Mouse (Mus musculus) heart, embryonic 15.5 days (tissue): ENCODE data around the gene Ankrd17. TPM values are rescaled to one million over a fixed set of nuclear protein-coding genes. Genes with fewer than 3 reads are reported as not detected.
A peak's percentile ranks its signal among the peaks of the same experiment; 100 is the strongest.

Experiments
- ATAC-seq: fragments of 200-750 bp; cut with Nextera tagmentation; replicated peaks from 2 replicates; pipeline ENCODE4 v1.8.0; 2017; ENCODE audit warnings: low read depth, moderate TSS enrichment; ENCODE audit not compliant: insufficient number of reproducible peaks, insufficient read depth, low FRiP score
- H3K27ac ChIP-seq: fragments of 300-500 bp; sonication (generic); 2 replicates; pipeline ENCODE4 v1.5.1; 2015; ENCODE audit warnings: mild to moderate bottlenecking, inconsistent platforms
- H3K27me3 ChIP-seq: fragments of 300-500 bp; sonication (generic); 2 replicates; pipeline ENCODE4 v1.6.1; 2015; ENCODE audit warnings: inconsistent platforms
- H3K36me3 ChIP-seq: fragments of 300-500 bp; sonication (generic); 2 replicates; pipeline ENCODE4 v1.6.1; 2015; ENCODE audit warnings: mild to moderate bottlenecking, inconsistent platforms
- H3K4me1 ChIP-seq: fragments of 300-500 bp; sonication (generic); replicated peaks from 2 replicates; pipeline ENCODE4 v1.6.1; 2015; ENCODE audit warnings: inconsistent platforms
- H3K4me2 ChIP-seq: fragments of 300-500 bp; sonication (generic); 2 replicates; pipeline ENCODE4 v1.6.1; 2015; ENCODE audit warnings: inconsistent platforms, mild to moderate bottlenecking, moderate library complexity
- H3K4me3 ChIP-seq: fragments of 300-500 bp; sonication (generic); 2 replicates; pipeline ENCODE4 v1.5.1; 2015; ENCODE audit warnings: mild to moderate bottlenecking, inconsistent platforms
- H3K9ac ChIP-seq: fragments of 300-500 bp; sonication (generic); 2 replicates; pipeline ENCODE4 v1.6.1; 2015; ENCODE audit warnings: mild to moderate bottlenecking, inconsistent platforms
- H3K9me3 ChIP-seq: fragments of 300-500 bp; sonication (generic); replicated peaks from 2 replicates; pipeline ENCODE4 v1.6.1; 2016; ENCODE audit warnings: inconsistent platforms
- WGBS: fragments of 180-500 bp; shearing (Covaris S2); methylation state at CpG from one replicate; pipeline ENCODE4 v1.1.7; 2015; ENCODE audit warnings: mixed read lengths; 5-methylcytosine and 5-hydroxymethylcytosine counted together
- polyA plus RNA-seq: library from polyadenylated mRNA; unstranded; fragments of >200 nt; fragmentation: Nextera tagmentation; extraction: Ambion mirVana; gene quantifications from 2 replicates; pipeline ENCODE4 v1.2.1, GENCODE M21; 2015

Gene Ankrd17
- polyA plus RNA-seq, 1 experiment from 2014 or later: 14.3 TPM

GRCm38 (mm10) chr5:90203168-90203567 is 163.2 kb downstream of the Ankrd17 start:
- Histone ChIP-seq H3K27me3 (0 out of 2 replicates have a peak, but pooled peaks cover 3% of the 10 kb centered on the region), H3K4me1 (no peaks in the 10 kb centered on the region), H3K9me3 (no peaks in the 10 kb centered on the region), H3K9ac (no peak overlapping the region), H3K27ac (no peak overlapping the region), H3K4me2 (no peak overlapping the region), H3K4me3 (no peak overlapping the region), H3K36me3 (no peaks in the 10 kb centered on the region)
- WGBS: 16% methylated on average over 5 of the region's 5 CpGs
- no peak for ATAC-seq

- Histone ChIP-seq H3K9ac (no peak overlapping the region), H3K27ac (no peak overlapping the region), H3K9me3 (no peaks in the 10 kb centered on the region), H3K4me2 (no peak overlapping the region), H3K36me3 (no peaks in the 10 kb centered on the region), H3K4me1 (no peaks in the 10 kb centered on the region), H3K4me3 (no peak overlapping the region), H3K27me3 (0 out of 2 replicates have a peak, but pooled peaks cover 3% of the 10 kb centered on the region)
- 81% methylated on average over 9 of the region's 9 CpGs for WGBS
- no peak for ATAC-seq
Observed at GRCm38 (mm10) chr5:90202447-90203117, 163.8 kb downstream of the Ankrd17 start.

- Histone ChIP-seq H3K27me3 (0 out of 2 replicates have a peak, but pooled peaks cover 3% of the 10 kb centered on the region), H3K36me3 (no peaks in the 10 kb centered on the region), H3K9me3 (no peaks in the 10 kb centered on the region), H3K9ac (no peak overlapping the region), H3K4me2 (no peak overlapping the region), H3K4me1 (no peaks in the 10 kb centered on the region), H3K27ac (no peak overlapping the region), H3K4me3 (no peak overlapping the region)
- WGBS: 52% methylated on average over 16 of the region's 16 CpGs
- ATAC-seq: no peak
Observed at GRCm38 (mm10) chr5:90199922-90200632, 166.3 kb downstream of the Ankrd17 start.

- no peaks in the 10 kb centered on the region for H3K4me1 ChIP-seq
- 15% methylated on average over 6 of the region's 6 CpGs for WGBS
- no peak overlapping the region for H3K4me2 ChIP-seq
- H3K27ac ChIP-seq: no peak overlapping the region
- no peak overlapping the region for H3K4me3 ChIP-seq
- H3K27me3 ChIP-seq: no peaks in the 10 kb centered on the region
- no peak overlapping the region for H3K9ac ChIP-seq
- ATAC-seq: no peak
- no peaks in the 10 kb centered on the region for H3K36me3 ChIP-seq
- no peaks in the 10 kb centered on the region for H3K9me3 ChIP-seq
Observed at GRCm38 (mm10) chr5:90194831-90195230, 171.5 kb downstream of the Ankrd17 start.

GRCm38 (mm10) chr5:90182782-90183181 is 183.6 kb downstream of the Ankrd17 start:
- no peak for ATAC-seq
- 69% methylated on average over 5 of the region's 5 CpGs for WGBS
- Histone ChIP-seq H3K4me3 (no peak overlapping the region), H3K9me3 (no peaks in the 10 kb centered on the region), H3K4me1 (no peaks in the 10 kb centered on the region), H3K9ac (no peak overlapping the region), H3K36me3 (no peaks in the 10 kb centered on the region), H3K27me3 (no peaks in the 10 kb centered on the region), H3K27ac (no peak overlapping the region), H3K4me2 (no peak overlapping the region)

- 66% methylated on average over 5 of the region's 5 CpGs for WGBS
- ATAC-seq: no peak
- no peak overlapping the region for H3K4me3 ChIP-seq
Observed at GRCm38 (mm10) chr5:90179094-90179493, 187.3 kb downstream of the Ankrd17 start.

GRCm38 (mm10) chr5:90178116-90178515 is 188.3 kb downstream of the Ankrd17 start:
- H3K4me1 ChIP-seq: no peaks in the 10 kb centered on the region; the same call in 1 of the 2 replicates

More at GRCm38 (mm10) chr5:90179094-90179493, 187.3 kb downstream of the Ankrd17 start:
- Histone ChIP-seq H3K27me3 (no peaks in the 10 kb centered on the region), H3K4me2 (no peak overlapping the region), H3K4me1 (no peaks in the 10 kb centered on the region; the same call in 1 of the 2 replicates), H3K9ac (no peak overlapping the region), H3K9me3 (no peaks in the 10 kb centered on the region), H3K27ac (no peak overlapping the region), H3K36me3 (no peaks in the 10 kb centered on the region)

More at GRCm38 (mm10) chr5:90178116-90178515, 188.3 kb downstream of the Ankrd17 start:
- Histone ChIP-seq H3K9me3 (no peaks in the 10 kb centered on the region), H3K4me3 (no peak overlapping the region), H3K27ac (peak overlapping the region; percentile 67), H3K4me2 (no peak overlapping the region), H3K27me3 (no peaks in the 10 kb centered on the region), H3K36me3 (no peaks in the 10 kb centered on the region), H3K9ac (no peak overlapping the region)
- WGBS: 74% methylated on average over 1 of the region's 1 CpGs
- peak; percentile 84 for ATAC-seq

Other genes starting within 250 kb of the Ankrd17 start
- 24.0 and 24.7 TPM in 2 replicates for gene Cox18, start 142.6 kb downstream of the Ankrd17 start, polyA plus RNA-seq
- 2.9 and 3.4 TPM in 2 replicates for gene Gm9958, start 627 bp upstream of the Ankrd17 start, polyA plus RNA-seq
- gene Alb, start 94.3 kb upstream of the Ankrd17 start, polyA plus RNA-seq: 3.8 and 28.4 TPM in 2 replicates
- 6.7 and 55.5 TPM in 2 replicates for gene Afp, start 124.2 kb upstream of the Ankrd17 start, polyA plus RNA-seq
- gene Afm, start 152.4 kb upstream of the Ankrd17 start, polyA plus RNA-seq: 0.15 TPM in 1 of 2 replicates, not detected in the other
- gene 5830473C10Rik, start 194.5 kb upstream of the Ankrd17 start, polyA plus RNA-seq: not detected in 2 replicates